Mouse (Mus musculus) kidney, adult 2 months (tissue): Measurements from ENCODE around the gene Tns4. TPM values are rescaled to one million over a fixed set of nuclear protein-coding genes. Genes with fewer than 3 reads are reported as not detected.

ENCODE experiments used
- DNase-seq: peaks from one replicate; pipeline ENCODE4 v3.0.0; 2021
- H3K27ac ChIP-seq: fragments of 200-500 bp; 2 replicates; pipeline ENCODE4 v1.5.1; 2012; ENCODE audit warnings: low read depth, low read length, control low read depth, inconsistent platforms; ENCODE audit not compliant: insufficient read depth
- H3K27me3 ChIP-seq: fragments of 200-500 bp; replicated peaks from 2 replicates; pipeline ENCODE4 v1.6.1; 2012; ENCODE audit warnings: mild to moderate bottlenecking, moderate library complexity, low read length, inconsistent platforms; ENCODE audit not compliant: control insufficient read depth, insufficient read depth
- H3K36me3 ChIP-seq: fragments of 200-500 bp; 2 replicates; pipeline ENCODE4 v1.6.1; 2012; ENCODE audit warnings: mild to moderate bottlenecking, moderate library complexity, low read length, inconsistent platforms; ENCODE audit not compliant: control insufficient read depth, insufficient read depth
- H3K4me1 ChIP-seq: fragments of 200-500 bp; 2 replicates; pipeline ENCODE4 v1.6.1; 2011; ENCODE audit warnings: low read length; ENCODE audit not compliant: control insufficient read depth, insufficient read depth
- H3K4me3 ChIP-seq: fragments of 200-500 bp; 2 replicates; pipeline ENCODE4 v1.5.1; 2011; ENCODE audit warnings: mild to moderate bottlenecking, low read depth, low read length, control low read depth; ENCODE audit not compliant: insufficient read depth
- CTCF ChIP-seq: fragments of 200-500 bp; conservative IDR thresholded peaks from 2 replicates; pipeline ENCODE4 v1.5.1; 2011; ENCODE audit warnings: low read depth, mild to moderate bottlenecking, control low read depth, low read length, moderate library complexity, mixed read lengths; ENCODE audit not compliant: insufficient read depth, insufficient read length
- POLR2A ChIP-seq: fragments of 200-500 bp; IDR thresholded peaks from one replicate; pipeline ENCODE4 v1.6.1; 2011; ENCODE audit warnings: low read depth, low read length, control low read depth
- WGBS: fragments of 180-500 bp; shearing (Covaris S2); methylation state at CpG from one replicate; pipeline ENCODE4 v1.1.7; 2018; 5-methylcytosine and 5-hydroxymethylcytosine counted together
- polyA plus RNA-seq: library from polyadenylated mRNA; depleted of rRNA; stranded (reverse); fragments of >200 nt; gene quantifications from 2 replicates; pipeline ENCODE4 v1.2.3, GENCODE M21; 2012; rRNA removed

Gene Tns4
- polyA plus RNA-seq, result 0.86 and 1.8 TPM in 2 replicates

- no peak for DNase-seq
- WGBS, result 73% methylated on average over 14 of the region's 14 CpGs
- no peak within 1 kb of the TSS for H3K4me3 ChIP-seq
- H3K36me3 ChIP-seq, result no peaks in the 10 kb centered on the region
- H3K4me1 ChIP-seq, result no peaks in the 10 kb centered on the region
- no peak within 1 kb of the TSS for H3K27ac ChIP-seq
- H3K27me3 ChIP-seq, result no peaks in the 10 kb centered on the region
- TF ChIP-seq CTCF (no peak), POLR2A (no peak)
Measured at GRCm38 (mm10) chr11:99089077-99089601, at the start of gene Tns4. Gene Tns4, minus strand, starts transcription at chr11:99089306.

GRCm38 (mm10) chr11:99137385-99137784, 48.3 kb upstream of the Tns4 start:
- WGBS, result 67% methylated on average over 4 of the region's 4 CpGs
- DNase-seq, result no peak
- no peak overlapping the region for H3K4me3 ChIP-seq

GRCm38 (mm10) chr11:99136961-99137360, 47.9 kb upstream of the Tns4 start:
- Histone ChIP-seq H3K36me3 (no peaks in the 10 kb centered on the region), H3K27me3 (no peaks in the 10 kb centered on the region), H3K4me3 (no peak overlapping the region), H3K27ac (no peak overlapping the region), H3K4me1 (no peaks in the 10 kb centered on the region)
- no peak for TF ChIP-seq CTCF
- no peak for TF ChIP-seq POLR2A
- DNase-seq, result no peak
- WGBS, result 75% methylated on average over 4 of the region's 4 CpGs

More at GRCm38 (mm10) chr11:99137385-99137784, 48.3 kb upstream of the Tns4 start:
- H3K36me3 ChIP-seq, result no peaks in the 10 kb centered on the region
- no peak for TF ChIP-seq CTCF
- no peak for TF ChIP-seq POLR2A
- H3K4me1 ChIP-seq, result no peaks in the 10 kb centered on the region
- H3K27me3 ChIP-seq, result no peaks in the 10 kb centered on the region
- H3K27ac ChIP-seq, result no peak overlapping the region

GRCm38 (mm10) chr11:99136361-99136760, 47.3 kb upstream of the Tns4 start:
- no peaks in the 10 kb centered on the region for H3K27me3 ChIP-seq
- H3K4me3 ChIP-seq, result no peak overlapping the region
- no peak overlapping the region for H3K27ac ChIP-seq
- H3K36me3 ChIP-seq, result no peaks in the 10 kb centered on the region
- no peak for DNase-seq
- no peaks in the 10 kb centered on the region for H3K4me1 ChIP-seq
- TF ChIP-seq POLR2A (no peak), CTCF (no peak)
- 81% methylated on average over 3 of the region's 3 CpGs for WGBS

- 75% methylated on average over 8 of the region's 8 CpGs for WGBS
- H3K36me3 ChIP-seq, result no peaks in the 10 kb centered on the region
- no peak overlapping the region for H3K4me3 ChIP-seq
- TF ChIP-seq CTCF, result no peak
- TF ChIP-seq POLR2A, result no peak
- H3K27ac ChIP-seq, result no peak overlapping the region
- H3K27me3 ChIP-seq, result no peaks in the 10 kb centered on the region
- H3K4me1 ChIP-seq, result no peaks in the 10 kb centered on the region
- no peak for DNase-seq
Measured at GRCm38 (mm10) chr11:99135047-99135440, 45.9 kb upstream of the Tns4 start.

GRCm38 (mm10) chr11:99134266-99135046, 45.4 kb upstream of the Tns4 start:
- WGBS, result 67% methylated on average over 15 of the region's 15 CpGs
- no peaks in the 10 kb centered on the region for H3K36me3 ChIP-seq
- H3K27me3 ChIP-seq, result no peaks in the 10 kb centered on the region
- H3K4me3 ChIP-seq, result no peak overlapping the region
- TF ChIP-seq CTCF (no peak), POLR2A (no peak)
- no peaks in the 10 kb centered on the region for H3K4me1 ChIP-seq
- DNase-seq, result no peak
- H3K27ac ChIP-seq, result no peak overlapping the region

GRCm38 (mm10) chr11:99133285-99133897, 44.3 kb upstream of the Tns4 start:
- H3K4me1 ChIP-seq, result no peaks in the 10 kb centered on the region
- H3K36me3 ChIP-seq, result no peaks in the 10 kb centered on the region
- TF ChIP-seq POLR2A (no peak), CTCF (no peak)
- 52% methylated on average over 5 of the region's 5 CpGs for WGBS
- DNase-seq, result no peak
- no peak overlapping the region for H3K27ac ChIP-seq
- no peak overlapping the region for H3K4me3 ChIP-seq
- no peaks in the 10 kb centered on the region for H3K27me3 ChIP-seq
